Mouse (Mus musculus) kidney, embryonic 14.5 days (tissue): ENCODE results near the gene Zc3h7b. TPM values are rescaled to one million over a fixed set of nuclear protein-coding genes. Genes with fewer than 3 reads are reported as not detected.

Experiments used
- ATAC-seq: fragments of 200-750 bp; cut with Nextera tagmentation; 2 replicates; pipeline ENCODE4 v1.8.0; 2017; ENCODE audit warnings: moderate number of reproducible peaks, mild to moderate bottlenecking, moderate TSS enrichment, moderate library complexity; ENCODE audit not compliant: low FRiP score, low TSS enrichment
- H3K27ac ChIP-seq: fragments of 300-500 bp; sonication (generic); 2 replicates; pipeline ENCODE4 v1.5.1; 2014; ENCODE audit warnings: low read depth, mild to moderate bottlenecking, low read length, moderate library complexity, mixed read lengths
- H3K27me3 ChIP-seq: fragments of 300-500 bp; sonication (generic); 2 replicates; pipeline ENCODE4 v1.6.1; 2014; ENCODE audit warnings: mild to moderate bottlenecking, low read length; ENCODE audit not compliant: control insufficient read depth, insufficient read depth
- H3K36me3 ChIP-seq: fragments of 300-500 bp; sonication (generic); 2 replicates; pipeline ENCODE4 v1.6.1; 2014; ENCODE audit warnings: low read length, mixed read lengths; ENCODE audit not compliant: control insufficient read depth, insufficient read depth
- H3K4me1 ChIP-seq: fragments of 300-500 bp; sonication (generic); 2 replicates; pipeline ENCODE4 v1.6.1; 2014; ENCODE audit warnings: low read length, mixed read lengths; ENCODE audit not compliant: control insufficient read depth, insufficient read depth
- H3K4me2 ChIP-seq: fragments of 300-500 bp; sonication (generic); replicated peaks from 2 replicates; pipeline ENCODE4 v1.6.1; 2014; ENCODE audit warnings: low read depth, mild to moderate bottlenecking, low read length
- H3K4me3 ChIP-seq: fragments of 300-500 bp; sonication (generic); 2 replicates; pipeline ENCODE4 v1.5.1; 2014; ENCODE audit warnings: mild to moderate bottlenecking, low read length
- H3K9ac ChIP-seq: fragments of 300-500 bp; sonication (generic); 2 replicates; pipeline ENCODE4 v1.6.1; 2014; ENCODE audit warnings: low read depth, mild to moderate bottlenecking, low read length, moderate library complexity
- H3K9me3 ChIP-seq: fragments of 300-500 bp; sonication (generic); 2 replicates; pipeline ENCODE4 v1.6.1; 2016; ENCODE audit warnings: low read length; ENCODE audit not compliant: control insufficient read depth
- WGBS: fragments of 180-500 bp; shearing (Covaris S2); extraction: QIAGEN DNeasy Blood & Tissue Kit; methylation state at CpG from one replicate; pipeline ENCODE4 v1.1.7; 2014; 5-methylcytosine and 5-hydroxymethylcytosine counted together
- polyA plus RNA-seq: library from polyadenylated mRNA; unstranded; fragments of >200 nt; fragmentation: Nextera tagmentation; extraction: Ambion mirVana; gene quantifications from 2 replicates; pipeline ENCODE4 v1.2.1, GENCODE M21; 2014

Gene Zc3h7b
- polyA plus RNA-seq, 1 experiment from 2014 or later: 60.5 TPM

DNA sequence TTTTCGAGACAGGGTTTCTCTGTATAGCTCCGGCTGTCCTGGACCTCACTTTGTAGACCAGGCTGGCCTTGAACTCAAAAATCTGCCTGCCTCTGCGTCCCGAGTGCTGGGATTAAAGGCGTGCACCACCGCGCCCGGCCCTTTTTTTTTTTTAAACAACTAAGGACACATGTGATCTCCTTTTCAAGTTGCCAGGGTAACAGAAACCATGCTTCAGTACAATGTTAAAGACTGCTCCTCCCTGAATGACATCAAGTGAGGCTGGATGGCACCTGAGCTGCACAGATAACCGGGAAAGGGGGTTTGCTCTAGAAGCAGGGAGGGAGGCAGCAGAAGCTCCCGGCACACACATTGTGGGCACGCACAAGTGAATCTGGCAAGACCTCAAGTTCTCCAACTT lies 35.9 kb upstream of the Zc3h7b start:
- ATAC-seq: no peak
- no peak overlapping the region for H3K9ac ChIP-seq
- H3K4me1 ChIP-seq: no peaks in the 10 kb centered on the region
- WGBS: 95% methylated on average over 11 of the region's 11 CpGs
- H3K27ac ChIP-seq: no peak overlapping the region
- no peak overlapping the region for H3K4me3 ChIP-seq
- H3K9me3 ChIP-seq: no peaks in the 10 kb centered on the region
- H3K36me3 ChIP-seq: peaks cover 94% of the 10 kb centered on the region
- no peaks in the 10 kb centered on the region for H3K27me3 ChIP-seq
- no peak overlapping the region for H3K4me2 ChIP-seq

DNA sequence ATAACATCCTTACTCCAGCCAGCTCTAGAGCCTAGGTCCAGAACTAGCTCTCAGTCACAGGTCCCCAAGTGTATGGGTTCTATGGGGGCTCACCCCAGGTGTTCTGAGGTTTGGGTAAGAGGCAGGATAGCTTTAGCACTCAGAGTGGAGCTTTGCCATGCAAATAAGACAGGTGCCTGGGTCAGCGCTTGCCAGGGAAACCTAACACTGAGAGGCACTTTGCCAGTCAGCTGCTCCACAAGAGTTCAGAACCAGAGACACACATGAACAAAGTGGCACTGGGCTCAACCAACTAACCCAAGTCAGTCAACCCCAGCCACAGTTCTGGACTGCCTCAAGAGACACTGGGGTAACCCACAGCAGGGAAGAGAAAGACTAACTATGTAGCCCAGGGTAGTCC lies 35.2 kb upstream of the Zc3h7b start:
- Histone ChIP-seq H3K9me3 (no peaks in the 10 kb centered on the region), H3K27me3 (no peaks in the 10 kb centered on the region), H3K4me3 (no peak overlapping the region), H3K36me3 (peaks cover 87% of the 10 kb centered on the region), H3K4me2 (no peak overlapping the region), H3K4me1 (no peaks in the 10 kb centered on the region), H3K27ac (no peak overlapping the region), H3K9ac (no peak overlapping the region)
- WGBS: 100% methylated on average over 1 of the region's 1 CpGs
- ATAC-seq: no peak

DNA sequence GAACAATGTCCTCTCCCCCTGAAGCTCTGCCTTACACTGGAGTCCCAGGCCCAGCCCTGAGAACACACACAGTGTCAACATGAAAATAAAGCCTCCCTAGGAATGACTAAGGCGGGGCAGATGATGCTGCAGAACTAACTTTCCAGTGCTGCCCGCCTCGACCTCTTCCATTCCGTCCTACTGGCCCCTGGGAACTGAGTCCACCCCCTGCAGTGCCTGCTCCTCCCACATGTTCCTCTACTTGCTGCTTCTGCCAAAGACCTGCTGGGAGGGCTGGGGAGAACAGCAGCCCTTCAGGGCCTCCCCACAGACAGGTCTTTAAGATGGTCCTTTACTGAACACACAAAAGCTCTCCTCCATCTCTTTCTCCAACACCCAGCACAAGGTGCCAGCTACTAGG lies 34.1 kb upstream of the Zc3h7b start:
- H3K36me3 ChIP-seq: peaks cover 87% of the 10 kb centered on the region
- no peaks in the 10 kb centered on the region for H3K4me1 ChIP-seq
- H3K4me3 ChIP-seq: no peak overlapping the region
- H3K4me2 ChIP-seq: no peak overlapping the region
- no peaks in the 10 kb centered on the region for H3K27me3 ChIP-seq
- no peak overlapping the region for H3K27ac ChIP-seq
- WGBS: 76% methylated on average over 4 of the region's 4 CpGs
- ATAC-seq: no peak
- H3K9me3 ChIP-seq: no peaks in the 10 kb centered on the region
- H3K9ac ChIP-seq: no peak overlapping the region

DNA sequence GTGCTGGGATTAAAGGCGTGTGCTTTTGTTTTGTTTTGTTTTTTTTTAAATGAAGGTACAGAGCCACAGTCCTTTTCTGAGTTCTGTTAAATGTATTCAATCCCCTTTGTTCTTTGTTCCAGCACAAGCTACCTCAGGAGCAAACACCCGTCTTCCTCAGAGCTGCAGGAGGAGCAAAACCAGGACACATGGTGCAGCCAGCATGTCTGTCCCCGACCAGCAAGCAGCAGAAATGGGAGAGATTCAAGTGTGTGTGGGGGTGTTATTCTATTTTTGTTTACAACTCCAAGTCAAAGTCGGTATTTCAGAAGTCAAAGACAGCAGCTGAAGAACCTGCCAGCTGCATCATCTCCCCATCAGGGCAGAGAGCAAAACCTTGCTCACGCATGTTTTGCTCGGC lies 31.1 kb upstream of the Zc3h7b start:
- Histone ChIP-seq H3K9me3 (no peaks in the 10 kb centered on the region), H3K36me3 (peaks cover 91% of the 10 kb centered on the region), H3K4me1 (no peaks in the 10 kb centered on the region), H3K27ac (no peak overlapping the region), H3K27me3 (no peaks in the 10 kb centered on the region), H3K4me2 (no peak overlapping the region), H3K9ac (no peak overlapping the region), H3K4me3 (no peak overlapping the region)
- 83% methylated on average over 6 of the region's 6 CpGs for WGBS
- no peak for ATAC-seq

DNA sequence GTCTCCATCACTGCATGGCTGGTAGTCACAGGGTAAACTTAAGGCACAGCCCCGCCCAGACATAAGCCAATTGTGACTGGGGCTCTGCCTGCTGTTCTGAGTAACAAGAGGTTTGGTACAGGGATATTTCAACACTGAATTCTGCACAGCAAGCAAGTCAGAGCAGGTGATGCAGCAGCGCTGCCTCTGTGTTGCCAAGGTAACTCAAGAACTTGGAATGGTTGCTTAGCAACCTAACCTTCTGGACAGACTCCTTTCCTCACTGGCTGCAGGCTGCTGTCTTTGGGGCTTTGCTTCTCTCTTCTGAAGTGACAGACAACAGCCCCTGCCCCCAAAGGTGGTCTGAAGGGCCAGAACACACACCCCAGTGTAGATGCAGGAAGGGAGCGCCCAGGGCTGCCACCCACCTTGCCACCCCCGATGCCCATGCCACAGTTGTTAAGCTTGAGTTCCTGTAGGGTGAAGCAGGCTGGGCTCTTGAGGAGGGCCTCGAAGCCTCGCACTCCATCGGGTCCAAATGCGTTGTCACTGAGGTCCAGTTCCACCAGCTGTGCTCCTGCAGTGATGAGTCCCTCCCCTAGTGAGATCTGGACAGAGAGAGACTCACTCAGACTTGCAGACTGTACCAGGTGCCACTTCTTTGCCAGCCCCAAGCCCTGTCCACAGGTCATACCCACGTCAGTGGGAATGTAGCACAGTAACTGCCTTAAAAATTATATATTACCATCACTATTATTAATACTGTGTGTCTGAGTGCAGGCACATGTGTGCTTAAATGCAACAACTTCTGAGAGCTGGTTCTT lies 26.3 kb upstream of the Zc3h7b start:
- no peaks in the 10 kb centered on the region for H3K27me3 ChIP-seq
- H3K36me3 ChIP-seq: peaks cover 93% of the 10 kb centered on the region
- WGBS: 89% methylated on average over 9 of the region's 9 CpGs
- no peak overlapping the region for H3K27ac ChIP-seq
- H3K4me1 ChIP-seq: no peaks in the 10 kb centered on the region
- ATAC-seq: no peak
- H3K9me3 ChIP-seq: no peaks in the 10 kb centered on the region
- H3K4me3 ChIP-seq: no peak overlapping the region
- no peak overlapping the region for H3K4me2 ChIP-seq
- no peak overlapping the region for H3K9ac ChIP-seq

DNA sequence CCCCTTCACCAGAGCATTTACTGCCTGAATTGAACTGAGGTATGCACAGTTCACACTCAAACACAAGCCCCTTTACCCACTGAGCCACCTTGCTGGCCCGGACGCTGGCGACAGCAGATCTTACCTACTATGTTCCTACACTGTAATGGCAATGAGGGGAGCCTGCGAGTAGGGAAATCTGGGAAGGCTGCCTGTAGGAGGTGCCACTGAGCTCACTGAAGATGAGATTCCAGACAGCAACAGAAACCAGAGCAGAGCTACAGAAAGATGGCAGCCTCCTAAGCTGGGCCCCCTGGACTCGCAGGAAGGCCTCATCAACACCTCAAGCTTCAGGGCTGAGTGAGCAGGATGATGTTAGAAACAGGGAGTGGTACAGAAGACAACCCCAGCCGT lies 25.7 kb upstream of the Zc3h7b start:
- no peak overlapping the region for H3K4me2 ChIP-seq
- no peak for ATAC-seq
- WGBS: 87% methylated on average over 6 of the region's 6 CpGs
- H3K27ac ChIP-seq: no peak overlapping the region
- H3K27me3 ChIP-seq: no peaks in the 10 kb centered on the region
- no peak overlapping the region for H3K9ac ChIP-seq
- no peak overlapping the region for H3K4me3 ChIP-seq
- no peaks in the 10 kb centered on the region for H3K9me3 ChIP-seq
- H3K4me1 ChIP-seq: no peaks in the 10 kb centered on the region
- peaks cover 94% of the 10 kb centered on the region for H3K36me3 ChIP-seq

DNA sequence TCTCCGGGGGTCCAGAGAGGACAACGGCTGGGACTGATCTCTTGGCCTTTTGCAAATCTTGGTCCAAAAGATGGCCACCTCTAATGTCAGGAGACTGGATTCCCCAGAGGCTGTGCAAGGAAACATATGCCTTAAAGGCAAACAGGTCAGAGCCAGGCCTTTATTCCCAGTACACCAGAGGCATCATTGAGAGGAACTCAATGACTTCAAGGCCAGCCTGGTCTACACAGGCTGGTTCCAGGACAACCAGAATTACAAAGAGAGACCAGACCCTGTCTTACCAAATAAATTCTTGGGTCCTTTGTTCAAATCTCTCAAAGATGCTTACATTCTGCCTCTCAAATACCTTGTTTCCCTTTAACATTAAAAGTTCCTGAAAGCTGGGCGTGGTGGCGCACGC lies 22.5 kb upstream of the Zc3h7b start:
- H3K9me3 ChIP-seq: no peaks in the 10 kb centered on the region
- no peak overlapping the region for H3K4me2 ChIP-seq
- 98% methylated on average over 5 of the region's 5 CpGs for WGBS
- H3K4me1 ChIP-seq: no peaks in the 10 kb centered on the region
- no peak overlapping the region for H3K9ac ChIP-seq
- no peak overlapping the region for H3K27ac ChIP-seq
- H3K4me3 ChIP-seq: no peak overlapping the region
- no peaks in the 10 kb centered on the region for H3K27me3 ChIP-seq
- no peak for ATAC-seq
- H3K36me3 ChIP-seq: peaks cover 80% of the 10 kb centered on the region

DNA sequence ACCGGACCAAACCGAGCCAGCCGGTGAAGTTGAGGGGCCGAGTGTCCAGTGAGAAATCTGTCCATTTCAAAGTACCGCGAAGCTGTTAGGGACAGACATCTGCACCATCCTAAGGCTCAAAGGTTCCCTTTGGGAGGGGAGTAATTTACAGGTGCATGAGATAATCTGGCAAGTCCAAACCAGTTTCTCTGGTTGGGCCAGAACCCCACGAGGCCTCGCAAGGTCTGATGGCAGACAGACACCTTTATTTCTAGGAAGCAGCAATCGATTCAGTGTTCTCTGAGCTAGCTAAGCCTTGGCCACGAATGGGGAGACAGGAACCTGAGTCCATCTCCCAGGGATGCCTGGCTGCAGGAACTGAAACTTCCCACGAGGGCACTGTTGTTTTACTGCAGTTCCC lies 21.2 kb upstream of the Zc3h7b start:
- no peak overlapping the region for H3K4me2 ChIP-seq
- H3K9me3 ChIP-seq: no peaks in the 10 kb centered on the region
- peaks cover 11% of the 10 kb centered on the region for H3K4me1 ChIP-seq
- no peak for ATAC-seq
- no peak overlapping the region for H3K4me3 ChIP-seq
- H3K9ac ChIP-seq: no peak overlapping the region
- 94% methylated on average over 11 of the region's 11 CpGs for WGBS
- no peaks in the 10 kb centered on the region for H3K27me3 ChIP-seq
- H3K27ac ChIP-seq: no peak overlapping the region
- peaks cover 67% of the 10 kb centered on the region for H3K36me3 ChIP-seq

DNA sequence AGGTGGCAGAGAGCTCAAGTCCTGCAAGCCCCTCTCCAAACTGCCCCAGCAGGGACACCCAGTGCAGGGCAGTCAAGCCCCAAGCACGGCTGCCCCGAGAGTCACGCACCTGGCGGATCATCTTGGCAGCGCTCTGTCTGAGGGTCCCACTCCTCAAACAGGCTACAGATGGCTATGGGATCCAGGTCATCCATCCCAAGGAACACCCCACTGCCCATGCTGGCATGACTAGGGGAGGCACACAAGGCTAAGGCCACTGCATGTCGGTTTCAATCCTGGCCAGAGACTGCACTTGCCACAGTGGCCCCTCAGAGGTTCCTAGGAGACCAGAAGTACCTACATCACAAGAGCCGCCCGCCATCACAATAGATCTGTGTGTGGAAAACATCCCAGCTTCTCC lies 18.9 kb upstream of the Zc3h7b start:
- WGBS: 94% methylated on average over 8 of the region's 8 CpGs
- H3K4me3 ChIP-seq: no peak overlapping the region
- no peak overlapping the region for H3K9ac ChIP-seq
- no peak overlapping the region for H3K4me2 ChIP-seq
- peaks cover 12% of the 10 kb centered on the region for H3K4me1 ChIP-seq
- H3K36me3 ChIP-seq: peaks cover 44% of the 10 kb centered on the region
- no peaks in the 10 kb centered on the region for H3K27me3 ChIP-seq
- ATAC-seq: no peak
- no peak overlapping the region for H3K27ac ChIP-seq
- no peaks in the 10 kb centered on the region for H3K9me3 ChIP-seq
